Mouse (Mus musculus) v-Abl transformed pro-B cells (cell line): Measurements from ENCODE around the gene Sept12.

Experiments
- in situ Hi-C, 2 experiments: fragments of 400-800 bp; cut with MboI; formaldehyde crosslinking; loops; one replicate each; pipeline ENCODE4 v1.15.1; 2025; ENCODE audit not compliant: unreplicated experiment in 2 of 2

Gene Sept12

GRCm38 (mm10) chr16:4997553-4997952, at the start of gene Sept12:
TSS of gene Sept12 (minus strand) at chr16:4997852.
- in situ Hi-C loops, result no loop called here

DNA sequence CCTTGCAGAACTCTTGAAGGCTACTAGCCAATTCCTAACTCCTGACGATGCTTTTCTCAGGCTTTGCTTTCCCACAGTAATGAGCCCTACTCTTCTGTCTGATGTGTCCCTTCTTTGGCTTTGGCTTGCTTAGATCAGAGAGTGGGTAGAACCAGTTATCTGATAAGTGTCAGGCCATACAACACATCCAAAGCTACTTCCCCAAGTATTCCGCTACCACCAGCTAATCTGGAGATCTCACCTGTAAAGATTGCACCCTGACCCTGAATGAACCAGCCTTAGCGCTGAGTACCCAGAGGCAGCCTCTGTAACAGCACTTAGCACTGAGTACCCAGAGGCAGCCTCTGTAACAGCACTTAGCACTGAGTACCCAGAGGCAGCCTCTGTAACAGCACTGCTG, 47.7 kb upstream of the Sept12 start:
- in situ Hi-C loops, result no loop called here

GRCm38 (mm10) chr16:5036649-5037234, 39.1 kb upstream of the Sept12 start:
- in situ Hi-C loops, result no loop called here

GRCm38 (mm10) chr16:5035591-5035990, 37.9 kb upstream of the Sept12 start:
- in situ Hi-C loops, result no loop called here

DNA sequence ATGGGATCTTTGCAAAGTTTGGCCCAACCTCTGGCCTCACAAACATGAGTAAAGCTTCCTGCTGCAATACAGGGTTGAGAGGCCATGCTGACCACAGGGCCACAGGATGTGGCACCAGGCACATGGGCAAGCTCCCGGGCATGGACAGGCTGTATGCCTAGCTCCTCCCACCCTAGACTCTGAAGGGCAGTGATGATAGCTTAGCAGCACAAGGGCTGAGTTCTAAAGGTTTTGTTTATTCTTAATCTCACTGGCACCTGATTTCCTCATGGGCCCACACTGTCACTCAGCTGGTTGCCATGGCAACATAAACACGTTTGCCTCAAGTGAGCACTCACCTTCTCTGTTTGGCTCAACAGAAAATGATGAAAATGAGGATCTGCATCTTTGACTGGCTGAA, 32.2 kb upstream of the Sept12 start:
- in situ Hi-C loops, result no loop called here

DNA sequence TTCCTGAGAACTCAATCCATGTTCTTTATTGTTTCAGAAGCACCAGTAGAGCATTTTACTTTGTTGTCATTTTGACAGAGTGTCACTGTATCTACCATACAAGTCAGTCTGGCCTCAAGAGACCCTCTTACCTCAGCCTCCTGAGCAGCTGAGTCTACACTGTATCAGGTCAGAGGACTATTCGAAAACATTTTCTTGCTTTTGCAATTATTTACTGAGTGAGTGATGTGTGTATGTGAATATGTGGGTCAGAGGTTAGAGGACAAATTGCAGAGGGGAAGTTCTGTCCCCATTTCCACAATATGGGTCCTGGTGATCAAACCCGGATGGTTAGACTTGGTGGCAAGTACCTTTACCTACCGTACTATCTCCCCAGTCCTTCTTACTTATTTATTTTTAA, 26.4 kb upstream of the Sept12 start:
- in situ Hi-C loops, result no loop called here

DNA sequence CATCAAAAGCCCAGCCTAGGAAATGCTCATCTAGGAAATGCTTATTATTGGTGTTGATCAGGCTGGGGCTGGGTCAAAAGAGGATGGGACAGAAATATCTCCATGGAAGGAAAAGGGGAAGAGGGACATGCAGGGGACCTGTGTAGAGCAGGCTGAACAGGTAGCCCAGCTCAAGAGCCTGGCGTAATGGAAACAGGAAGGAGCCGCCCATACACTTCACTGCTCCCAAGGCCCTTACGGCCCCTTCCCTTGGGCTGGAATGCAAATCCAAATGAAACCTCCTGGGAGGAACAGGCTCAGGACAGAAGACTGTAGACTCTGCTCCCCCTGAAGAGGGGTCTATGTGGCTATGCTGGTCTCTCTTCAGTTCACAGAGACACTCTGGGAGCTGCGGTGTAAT, 16.9 kb upstream of the Sept12 start:
- in situ Hi-C loops, result loop anchor here in 1 of 2 experiments (5.0 kb wide), 1 partner anchor 37 kb away; no protein-coding TSS in a partner anchor

- in situ Hi-C loops, result loop anchor here in 1 of 2 experiments (5.0 kb wide), 1 partner anchor 36 kb away; no protein-coding TSS in a partner anchor
Observed at GRCm38 (mm10) chr16:5013054-5013838, 15.6 kb upstream of the Sept12 start, which contains the start of gene Rogdi. TSS of gene Rogdi (minus strand) at chr16:5013553.

- in situ Hi-C loops, result loop anchor here in 1 of 2 experiments (5.0 kb wide), 1 partner anchor 35 kb away; no protein-coding TSS in a partner anchor
Observed at GRCm38 (mm10) chr16:5012036-5013005, 14.7 kb upstream of the Sept12 start.

GRCm38 (mm10) chr16:5011285-5011684, 13.6 kb upstream of the Sept12 start:
- in situ Hi-C loops, result loop anchor here in 1 of 2 experiments (5.0 kb wide), 1 partner anchor 34 kb away; no protein-coding TSS in a partner anchor

DNA sequence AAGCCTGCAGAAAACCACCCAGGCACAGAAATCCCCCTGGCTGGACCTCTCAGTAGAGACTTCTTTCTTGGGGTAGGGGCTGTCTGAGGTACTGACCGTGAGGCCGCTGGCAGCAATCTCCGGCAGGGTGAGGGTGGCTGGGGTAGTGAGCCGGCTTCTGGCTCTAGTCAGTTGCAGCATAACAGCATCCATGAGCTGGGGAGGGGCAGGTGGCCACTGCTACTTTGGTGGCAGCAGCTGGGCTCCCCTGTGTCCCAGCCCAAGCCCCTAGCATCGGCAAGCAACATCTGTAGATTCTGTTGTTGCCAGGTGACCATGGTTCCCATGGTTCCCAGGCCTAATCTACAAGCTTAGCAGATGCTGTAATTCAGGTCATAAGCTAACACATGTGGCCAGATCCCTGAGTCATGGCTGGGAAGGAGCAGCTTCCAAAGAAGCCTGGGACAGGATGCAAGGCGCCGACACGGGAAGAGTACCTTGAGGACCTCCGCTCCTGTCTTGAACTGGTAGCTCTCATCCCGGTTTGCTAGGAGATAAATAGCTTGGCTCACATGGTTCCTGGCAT, 12.8 kb upstream of the Sept12 start:
- in situ Hi-C loops, result loop anchor here in 1 of 2 experiments (5.0 kb wide), 1 partner anchor 33 kb away; no protein-coding TSS in a partner anchor

DNA sequence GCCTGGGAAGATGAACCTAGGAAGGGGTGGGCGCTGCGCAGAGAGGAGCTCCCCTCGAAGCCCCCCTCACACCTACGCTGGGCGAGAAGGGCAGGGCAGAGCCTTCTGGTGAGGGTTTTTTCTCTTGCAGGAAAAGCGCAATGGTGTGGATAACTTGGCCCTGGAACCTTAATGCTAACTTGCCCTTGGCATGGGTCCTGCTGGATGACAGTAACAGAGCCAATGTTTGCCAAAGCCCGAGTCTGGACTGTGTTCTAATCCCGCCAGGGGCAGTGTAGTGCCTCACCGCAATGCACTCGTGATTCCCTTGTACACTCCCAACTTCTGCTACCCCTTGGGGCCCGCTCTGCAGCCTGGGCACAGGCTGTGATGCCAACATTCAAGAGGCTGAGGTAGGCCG, 10.4 kb upstream of the Sept12 start:
- in situ Hi-C loops, result loop anchor here in 1 of 2 experiments (5.0 kb wide), 1 partner anchor 41 kb away; no protein-coding TSS in a partner anchor

DNA sequence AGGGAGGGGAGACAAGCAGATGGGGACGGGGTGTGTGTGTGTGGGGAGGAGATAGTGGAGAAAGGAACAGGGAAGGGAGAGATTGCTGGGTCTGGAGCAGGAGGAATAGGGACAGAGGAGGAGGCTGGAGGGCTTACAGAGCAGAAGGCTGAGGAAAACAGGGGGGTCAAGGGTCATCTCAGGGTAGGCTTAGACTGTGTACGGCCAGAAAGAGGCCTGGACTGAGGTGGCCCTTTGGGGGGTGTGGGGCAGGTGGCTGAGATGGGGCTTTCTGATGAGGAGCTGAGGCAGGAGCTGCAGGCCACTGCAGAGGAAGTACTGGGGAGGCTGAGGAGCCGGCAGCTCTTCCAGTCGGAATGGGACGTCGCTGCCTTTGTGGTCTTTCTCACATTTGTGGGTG, 9.8 kb upstream of the Sept12 start:
- in situ Hi-C loops, result loop anchor here in 1 of 2 experiments (5.0 kb wide), 1 partner anchor 40 kb away; no protein-coding TSS in a partner anchor

GRCm38 (mm10) chr16:5007067-5007466, 9.4 kb upstream of the Sept12 start, which contains the start of gene Smim22:
TSS of gene Smim22 (plus strand) at chr16:5007288.
- in situ Hi-C loops, result loop anchor here in 1 of 2 experiments (5.0 kb wide), 1 partner anchor 40 kb away; no protein-coding TSS in a partner anchor

GRCm38 (mm10) chr16:5000611-5001010, 3.0 kb upstream of the Sept12 start:
- in situ Hi-C loops, result no loop called here

DNA sequence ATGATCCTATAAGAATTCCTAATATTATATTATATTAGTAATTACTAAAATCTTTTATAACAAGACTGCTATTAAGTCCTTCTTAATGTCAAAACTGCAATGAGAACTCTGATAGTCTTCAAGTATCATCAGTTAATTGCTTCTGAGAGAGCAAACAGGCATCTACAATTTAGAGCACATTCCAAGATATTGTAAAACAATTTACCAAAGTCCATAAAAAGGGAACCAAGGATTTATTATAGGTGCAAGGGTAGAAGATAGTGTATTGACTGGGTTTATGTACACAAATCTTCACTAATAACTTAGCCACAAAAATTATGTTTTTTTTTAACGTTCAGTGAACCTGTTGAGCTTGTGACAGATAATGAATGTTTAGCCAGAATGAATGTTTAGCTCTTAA, 1.3 kb upstream of the Sept12 start:
- in situ Hi-C loops, result no loop called here

- in situ Hi-C loops, result no loop called here
Observed at GRCm38 (mm10) chr16:4993276-4993675, 4.4 kb downstream of the Sept12 start.

- in situ Hi-C loops, result loop anchor here (5.0 kb wide), 1 partner anchor 158 kb away; no protein-coding TSS in a partner anchor
Observed at GRCm38 (mm10) chr16:4984717-4985116, 12.9 kb downstream of the Sept12 start.

GRCm38 (mm10) chr16:4979755-4980380, 17.8 kb downstream of the Sept12 start:
- in situ Hi-C loops, result loop anchor here in 1 of 2 experiments (5.0 kb wide), 2 partner anchors 32 to 162 kb away; partner anchors contain the start of gene Rogdi
